Mouse (Mus musculus): ENCODE results near the gene Nptxr. TPM values are rescaled to one million over a fixed set of nuclear protein-coding genes. Genes with fewer than 3 reads are reported as not detected.

The Nptxr gene
- polyA plus RNA-seq, 1 experiment from 2014 or later, result 1.3 TPM

DNA sequence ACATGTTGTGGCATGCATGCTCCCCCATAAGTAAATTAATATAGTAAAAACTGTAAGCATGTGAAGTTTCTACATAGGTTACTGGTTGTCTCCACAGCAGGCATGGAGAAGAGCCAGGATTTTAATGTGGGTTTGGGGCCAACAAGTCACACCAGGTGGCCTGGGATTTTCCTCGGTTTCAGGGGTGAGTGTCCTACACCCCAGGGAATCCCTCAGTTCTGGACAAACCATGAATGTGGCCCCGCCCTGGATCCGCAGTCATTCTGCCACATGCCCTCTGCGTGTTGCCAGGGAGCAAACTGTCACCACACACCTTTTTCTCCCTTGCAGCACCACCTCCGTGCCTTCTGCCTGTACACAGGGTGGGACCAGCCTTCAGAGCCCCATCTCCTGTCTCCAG is 4.1 kb upstream of the Nptxr start:
- Histone ChIP-seq H3K36me3 (ENCODE audit: control insufficient read depth, insufficient read depth, low read length) (no peaks in the 10 kb centered on the region), H3K27me3 (replicated peaks; ENCODE audit: control insufficient read depth, insufficient read depth, low read length) (peaks cover 43% of the 10 kb centered on the region), H3K4me2 (ENCODE audit: low read depth, low read length) (no peak overlapping the region), H3K9me3 (ENCODE audit: control insufficient read depth, low read length) (no peaks in the 10 kb centered on the region), H3K27ac (ENCODE audit: low read length) (no peak overlapping the region), H3K4me1 (ENCODE audit: control insufficient read depth, insufficient read depth, low read length) (peaks cover 6% of the 10 kb centered on the region; the same call in 1 of the 2 replicates), H3K4me3 (ENCODE audit: low read length) (no peak overlapping the region), H3K9ac (ENCODE audit: low read depth, low read length) (no peak overlapping the region)
- WGBS, result 54% methylated on average over 5 of the region's 5 CpGs
- ATAC-seq, result no peak

DNA sequence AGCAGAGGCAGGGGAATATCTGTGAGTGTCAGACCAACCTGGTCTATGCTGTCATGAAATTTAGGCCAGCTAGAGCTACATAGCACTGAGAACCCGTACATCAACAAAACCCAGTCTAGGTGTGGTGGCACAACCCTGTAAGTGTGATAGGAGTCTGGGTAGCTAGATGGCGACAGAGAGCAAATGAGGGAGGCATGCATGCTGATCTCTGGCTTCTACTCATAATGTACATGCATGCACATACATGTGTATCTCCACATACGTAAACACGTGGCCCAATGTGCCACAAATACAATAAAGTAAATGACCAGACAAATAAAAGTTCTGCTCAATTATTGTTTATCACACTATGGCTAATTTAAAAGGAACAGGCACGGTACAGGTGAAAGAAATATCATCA is 3.5 kb upstream of the Nptxr start:
- Histone ChIP-seq H3K36me3 (ENCODE audit: control insufficient read depth, insufficient read depth, low read length) (no peaks in the 10 kb centered on the region), H3K9me3 (ENCODE audit: control insufficient read depth, low read length) (no peaks in the 10 kb centered on the region), H3K4me2 (ENCODE audit: low read depth, low read length) (no peak overlapping the region), H3K4me3 (ENCODE audit: low read length) (no peak overlapping the region), H3K27ac (ENCODE audit: low read length) (no peak overlapping the region), H3K9ac (ENCODE audit: low read depth, low read length) (no peak overlapping the region), H3K27me3 (replicated peaks; ENCODE audit: control insufficient read depth, insufficient read depth, low read length) (peaks cover 48% of the 10 kb centered on the region), H3K4me1 (ENCODE audit: control insufficient read depth, insufficient read depth, low read length) (peaks cover 8% of the 10 kb centered on the region; the same call in 1 of the 2 replicates)
- WGBS, result 35% methylated on average over 5 of the region's 5 CpGs
- ATAC-seq, result no peak

DNA sequence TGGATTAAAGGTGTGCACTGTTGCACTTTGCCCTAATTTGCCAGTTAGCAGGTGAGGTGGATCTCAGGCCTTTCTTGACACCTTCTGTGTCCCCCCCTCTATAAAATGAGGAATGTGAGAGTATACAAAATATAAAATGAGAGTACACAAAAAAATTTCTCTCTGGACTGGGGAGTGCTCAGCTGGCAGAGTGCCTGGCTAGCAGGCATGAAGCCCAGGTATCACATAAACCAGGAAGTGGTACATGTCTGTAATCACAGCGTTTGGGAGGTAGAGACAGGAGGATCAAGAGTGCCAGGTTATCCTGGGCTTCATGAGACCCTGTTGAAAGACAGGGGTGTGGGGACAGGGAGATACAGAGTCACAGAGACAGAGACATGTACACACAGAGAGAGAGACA is 2.5 kb upstream of the Nptxr start:
- WGBS, result 42% methylated on average over 1 of the region's 1 CpGs
- Histone ChIP-seq H3K9me3 (ENCODE audit: control insufficient read depth, low read length) (no peaks in the 10 kb centered on the region), H3K9ac (ENCODE audit: low read depth, low read length) (no peak overlapping the region), H3K27ac (ENCODE audit: low read length) (no peak overlapping the region), H3K4me2 (ENCODE audit: low read depth, low read length) (no peak overlapping the region), H3K4me3 (ENCODE audit: low read length) (no peak overlapping the region), H3K27me3 (replicated peaks; ENCODE audit: control insufficient read depth, insufficient read depth, low read length) (peaks cover 55% of the 10 kb centered on the region), H3K4me1 (ENCODE audit: control insufficient read depth, insufficient read depth, low read length) (peaks cover 8% of the 10 kb centered on the region; the same call in 1 of the 2 replicates), H3K36me3 (ENCODE audit: control insufficient read depth, insufficient read depth, low read length) (no peaks in the 10 kb centered on the region)
- ATAC-seq, result no peak

DNA sequence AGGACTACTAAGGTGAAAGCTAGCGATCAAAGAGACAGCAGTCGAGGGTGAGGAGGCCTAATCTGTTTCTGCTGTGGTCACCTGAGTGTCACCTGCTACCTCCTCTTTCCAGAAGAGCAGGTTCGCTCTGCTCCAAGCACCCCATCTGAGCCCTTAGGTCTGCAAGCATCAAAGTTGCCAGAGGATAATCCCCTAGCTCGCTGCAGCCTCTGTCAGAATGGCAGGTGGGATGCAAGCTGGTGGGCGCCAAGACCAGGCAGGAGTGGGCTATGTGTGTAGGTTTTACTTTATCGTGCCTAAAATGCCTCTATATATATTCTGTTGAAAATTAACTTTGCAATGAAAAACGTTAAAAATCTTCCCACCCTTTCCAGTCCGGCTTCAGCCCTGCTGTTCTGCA is 680 bp upstream of the Nptxr start:
- Histone ChIP-seq H3K4me3 (ENCODE audit: low read length) (no peak overlapping the region), H3K27ac (ENCODE audit: low read length) (no peak overlapping the region), H3K9me3 (ENCODE audit: control insufficient read depth, low read length) (no peaks in the 10 kb centered on the region), H3K9ac (ENCODE audit: low read depth, low read length) (no peak overlapping the region), H3K4me2 (ENCODE audit: low read depth, low read length) (no peak overlapping the region), H3K4me1 (ENCODE audit: control insufficient read depth, insufficient read depth, low read length) (peaks cover 8% of the 10 kb centered on the region; the same call in 1 of the 2 replicates), H3K27me3 (replicated peaks; ENCODE audit: control insufficient read depth, insufficient read depth, low read length) (peaks cover 63% of the 10 kb centered on the region), H3K36me3 (ENCODE audit: control insufficient read depth, insufficient read depth, low read length) (no peaks in the 10 kb centered on the region)
- WGBS, result 26% methylated on average over 8 of the region's 8 CpGs
- ATAC-seq, result no peak

DNA sequence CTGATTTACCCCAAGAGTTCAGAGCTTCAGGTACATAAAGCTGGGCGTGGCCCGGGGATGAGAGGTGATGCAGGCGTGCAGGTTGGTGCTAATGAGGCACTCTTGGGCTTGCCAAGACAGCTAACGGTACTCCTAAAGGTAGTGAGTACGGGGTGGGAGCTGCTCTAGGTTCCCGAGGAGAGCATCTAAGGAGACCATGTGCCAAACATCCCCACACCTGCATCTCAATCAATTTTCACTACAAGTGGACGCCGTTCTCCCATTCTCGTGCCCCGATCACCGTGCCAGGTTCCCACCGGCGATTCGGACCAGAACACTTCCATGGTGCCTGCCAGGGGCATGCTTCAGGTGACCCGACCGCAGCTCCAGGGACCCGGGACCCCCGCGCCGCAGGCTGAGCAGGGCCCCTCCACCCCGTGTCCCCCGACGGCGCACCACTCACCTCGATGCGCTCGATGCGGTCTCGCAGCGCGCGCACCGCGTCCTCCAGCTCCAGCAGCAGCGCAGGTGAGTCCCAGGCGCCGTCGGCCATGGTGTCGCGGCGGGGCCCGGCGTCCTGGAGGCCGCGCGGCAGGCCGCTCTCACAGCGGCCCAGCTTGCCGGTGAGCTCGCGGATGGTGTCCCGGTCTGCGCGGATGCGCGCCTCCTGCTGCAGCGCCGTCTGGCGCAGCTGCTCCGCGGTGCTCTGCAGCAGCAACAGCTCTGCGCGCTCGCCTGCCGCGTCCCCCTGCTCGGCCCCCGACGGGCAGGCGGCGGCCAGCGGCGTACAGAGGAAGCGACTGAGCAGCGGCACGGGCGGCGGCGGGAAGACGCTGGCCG is 824 bp downstream of the Nptxr start:
- ATAC-seq, result peak; percentile 55
- 6% methylated on average over 80 of the region's 81 CpGs for WGBS
- H3K27me3 ChIP-seq (replicated peaks; ENCODE audit: control insufficient read depth, insufficient read depth, low read length), result peaks cover 58% of the 10 kb centered on the region

DNA sequence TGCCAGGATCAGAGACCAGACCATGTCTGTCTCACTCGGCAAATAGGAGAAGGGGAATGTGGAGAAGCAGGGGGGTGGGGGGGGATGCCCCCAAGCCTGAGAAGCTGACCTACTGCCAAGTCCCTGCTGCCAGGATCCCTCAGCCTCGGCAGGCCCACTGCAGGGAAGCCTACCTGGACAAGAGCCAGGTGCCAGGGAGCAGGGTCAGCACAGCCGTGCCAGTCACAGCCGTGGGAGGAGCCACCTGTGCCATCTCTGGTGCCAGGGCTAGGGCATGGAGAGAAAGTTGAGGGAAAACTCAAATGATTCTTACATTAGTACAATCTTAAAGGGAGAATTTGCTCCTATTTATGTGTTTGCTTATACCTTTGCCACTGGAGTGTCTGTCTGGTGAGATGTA is 2.3 kb downstream of the Nptxr start:
- H3K4me1 ChIP-seq (ENCODE audit: control insufficient read depth, insufficient read depth, low read length), result peaks cover 8% of the 10 kb centered on the region; the same call in 1 of the 2 replicates
- H3K9me3 ChIP-seq (ENCODE audit: control insufficient read depth, low read length), result no peaks in the 10 kb centered on the region
- no peak overlapping the region for H3K27ac ChIP-seq (ENCODE audit: low read length)
- peaks cover 55% of the 10 kb centered on the region for H3K27me3 ChIP-seq (replicated peaks; ENCODE audit: control insufficient read depth, insufficient read depth, low read length)
- H3K36me3 ChIP-seq (ENCODE audit: control insufficient read depth, insufficient read depth, low read length), result no peaks in the 10 kb centered on the region
- no peak overlapping the region for H3K4me3 ChIP-seq (ENCODE audit: low read length)
- no peak for ATAC-seq
- H3K9ac ChIP-seq (ENCODE audit: low read depth, low read length), result no peak overlapping the region
- 44% methylated on average over 4 of the region's 4 CpGs for WGBS
- H3K4me2 ChIP-seq (ENCODE audit: low read depth, low read length), result no peak overlapping the region

More for the DNA sequence above, 824 bp downstream of the Nptxr start:
- Histone ChIP-seq H3K4me3 (ENCODE audit: low read length) (peak overlapping the region; percentile 66), H3K9me3 (ENCODE audit: control insufficient read depth, low read length) (no peaks in the 10 kb centered on the region), H3K27ac (ENCODE audit: low read length) (no peak overlapping the region), H3K4me2 (ENCODE audit: low read depth, low read length) (peak overlapping the region; percentile 92), H3K9ac (ENCODE audit: low read depth, low read length) (peak overlapping the region; percentile 68), H3K36me3 (ENCODE audit: control insufficient read depth, insufficient read depth, low read length) (no peaks in the 10 kb centered on the region), H3K4me1 (ENCODE audit: control insufficient read depth, insufficient read depth, low read length) (peaks cover 8% of the 10 kb centered on the region; the same call in 1 of the 2 replicates)

DNA sequence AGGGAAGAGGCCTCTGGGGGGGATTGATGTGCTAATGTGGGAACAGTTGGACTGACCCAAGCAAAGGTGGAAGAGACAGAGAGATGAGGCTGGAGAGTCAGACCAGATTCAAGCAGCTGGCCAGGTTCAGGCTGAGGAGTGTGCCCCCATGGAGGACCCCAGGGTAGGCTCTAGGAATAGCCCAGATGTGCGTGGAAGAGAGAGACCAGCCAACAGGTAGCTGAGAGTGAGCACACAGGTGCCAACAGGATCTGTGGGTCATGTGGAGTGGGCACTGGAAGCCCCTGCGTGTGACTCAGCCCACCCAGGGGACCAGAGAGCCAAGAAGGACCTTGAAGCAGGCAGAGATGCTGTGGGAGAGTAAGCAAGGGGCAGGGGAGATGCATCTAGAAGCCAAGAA is 2.9 kb downstream of the Nptxr start:
- Histone ChIP-seq H3K36me3 (ENCODE audit: control insufficient read depth, insufficient read depth, low read length) (no peaks in the 10 kb centered on the region), H3K27ac (ENCODE audit: low read length) (no peak overlapping the region), H3K27me3 (replicated peaks; ENCODE audit: control insufficient read depth, insufficient read depth, low read length) (peaks cover 51% of the 10 kb centered on the region), H3K4me1 (ENCODE audit: control insufficient read depth, insufficient read depth, low read length) (peaks cover 8% of the 10 kb centered on the region; the same call in 1 of the 2 replicates), H3K9me3 (ENCODE audit: control insufficient read depth, low read length) (no peaks in the 10 kb centered on the region), H3K4me3 (ENCODE audit: low read length) (no peak overlapping the region), H3K4me2 (ENCODE audit: low read depth, low read length) (no peak overlapping the region), H3K9ac (ENCODE audit: low read depth, low read length) (no peak overlapping the region)
- 53% methylated on average over 2 of the region's 2 CpGs for WGBS
- ATAC-seq, result no peak

DNA sequence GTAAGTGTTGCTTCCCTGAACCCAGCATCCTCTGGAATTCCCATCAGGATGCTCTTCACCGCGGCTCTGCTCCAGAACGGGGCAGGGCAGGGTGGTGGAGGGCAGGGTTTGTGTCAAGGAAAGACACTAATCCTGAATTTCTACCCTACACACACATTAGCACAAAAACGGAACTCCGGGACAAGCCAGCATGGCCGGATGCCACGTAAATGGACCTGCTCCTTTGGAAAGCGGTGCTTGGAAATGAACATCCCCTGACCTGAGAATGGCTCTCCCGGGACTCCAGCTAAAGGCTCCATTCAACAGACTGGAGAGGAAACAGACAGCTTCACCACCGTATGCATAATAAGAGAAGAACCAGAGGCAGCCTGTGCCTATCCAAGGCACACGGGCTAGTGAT is 3.9 kb downstream of the Nptxr start:
- Histone ChIP-seq H3K9ac (ENCODE audit: low read depth, low read length) (no peak overlapping the region), H3K27ac (ENCODE audit: low read length) (no peak overlapping the region), H3K4me1 (ENCODE audit: control insufficient read depth, insufficient read depth, low read length) (peaks cover 8% of the 10 kb centered on the region; the same call in 1 of the 2 replicates), H3K36me3 (ENCODE audit: control insufficient read depth, insufficient read depth, low read length) (no peaks in the 10 kb centered on the region), H3K4me2 (ENCODE audit: low read depth, low read length) (no peak overlapping the region), H3K27me3 (replicated peaks; ENCODE audit: control insufficient read depth, insufficient read depth, low read length) (peaks cover 43% of the 10 kb centered on the region), H3K4me3 (ENCODE audit: low read length) (no peak overlapping the region), H3K9me3 (ENCODE audit: control insufficient read depth, low read length) (no peaks in the 10 kb centered on the region)
- 56% methylated on average over 11 of the region's 11 CpGs for WGBS
- ATAC-seq, result no peak

DNA sequence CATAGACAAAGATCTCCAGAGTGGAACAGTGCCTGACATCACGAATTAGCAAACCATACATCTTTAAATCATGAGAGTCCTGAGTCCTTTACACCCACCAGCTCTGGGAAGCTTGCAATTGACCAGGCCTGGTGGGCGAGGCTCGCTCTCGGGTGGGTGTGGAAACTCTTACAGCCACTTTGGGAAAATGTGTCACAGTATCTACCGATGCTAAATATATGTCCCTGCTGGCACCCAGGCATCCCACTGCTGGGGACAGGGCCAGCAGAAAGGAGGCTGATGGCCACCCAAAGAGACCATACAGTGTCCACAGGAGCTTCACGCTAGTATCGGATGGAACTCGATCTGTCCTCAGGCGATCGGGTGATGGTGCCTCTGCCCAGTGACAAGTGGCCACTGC is 6.0 kb downstream of the Nptxr start:
- Histone ChIP-seq H3K27ac (ENCODE audit: low read length) (no peak overlapping the region), H3K36me3 (ENCODE audit: control insufficient read depth, insufficient read depth, low read length) (no peaks in the 10 kb centered on the region), H3K4me3 (ENCODE audit: low read length) (no peak overlapping the region), H3K4me2 (ENCODE audit: low read depth, low read length) (no peak overlapping the region), H3K27me3 (replicated peaks; ENCODE audit: control insufficient read depth, insufficient read depth, low read length) (peaks cover 23% of the 10 kb centered on the region), H3K9me3 (ENCODE audit: control insufficient read depth, low read length) (no peaks in the 10 kb centered on the region), H3K9ac (ENCODE audit: low read depth, low read length) (no peak overlapping the region), H3K4me1 (ENCODE audit: control insufficient read depth, insufficient read depth, low read length) (peaks cover 1% of the 10 kb centered on the region; the same call in 1 of the 2 replicates)
- no peak for ATAC-seq
- WGBS, result 88% methylated on average over 10 of the region's 10 CpGs
